Mouse (Mus musculus) forebrain, postnatal 0 days (tissue): ENCODE data around the gene Rdh16f1. TPM values are rescaled to one million over a fixed set of nuclear protein-coding genes. Genes with fewer than 3 reads are reported as not detected.
A peak's percentile ranks its signal among the peaks of the same experiment; 100 is the strongest.
"Not testable (repeated sequence)": the region's sequence is repeated elsewhere in the genome, so short reads cannot be mapped to it uniquely, and the experiment has no call there.

ENCODE experiments used
- ATAC-seq: fragments of 200-750 bp; cut with Nextera tagmentation; 2 replicates; pipeline ENCODE4 v1.8.0; 2017; ENCODE audit warnings: mild to moderate bottlenecking, moderate library complexity
- DNase-seq: peaks from one replicate; pipeline ENCODE4 v3.0.0-alpha.2; 2015
- H3K27ac ChIP-seq: fragments of 300-500 bp; sonication (generic); 2 replicates; pipeline ENCODE4 v1.5.1; 2014; ENCODE audit warnings: low read depth, mild to moderate bottlenecking, antibody characterized with exemption, low read length, moderate library complexity, mixed read lengths
- H3K27me3 ChIP-seq: fragments of 300-500 bp; sonication (generic); 2 replicates; pipeline ENCODE4 v1.6.1; 2014; ENCODE audit warnings: mild to moderate bottlenecking, low read length, mixed read lengths; ENCODE audit not compliant: insufficient read depth
- H3K36me3 ChIP-seq: fragments of 300-500 bp; sonication (generic); 2 replicates; pipeline ENCODE4 v1.6.1; 2014; ENCODE audit warnings: mild to moderate bottlenecking, moderate library complexity; ENCODE audit not compliant: insufficient read depth
- H3K4me1 ChIP-seq: fragments of 300-500 bp; sonication (generic); 2 replicates; pipeline ENCODE4 v1.6.1; 2014; ENCODE audit warnings: antibody characterized with exemption; ENCODE audit not compliant: insufficient read depth
- H3K4me2 ChIP-seq: fragments of 300-500 bp; sonication (generic); 2 replicates; pipeline ENCODE4 v1.6.1; 2014; ENCODE audit warnings: low read depth, mild to moderate bottlenecking, moderate library complexity
- H3K4me3 ChIP-seq: fragments of 300-500 bp; sonication (generic); 2 replicates; pipeline ENCODE4 v1.5.1; 2014; ENCODE audit warnings: low read depth, low read length, mixed read lengths
- H3K9ac ChIP-seq: fragments of 300-500 bp; sonication (generic); 2 replicates; pipeline ENCODE4 v1.6.1; 2014; ENCODE audit warnings: mild to moderate bottlenecking
- H3K9me3 ChIP-seq: fragments of 300-500 bp; sonication (generic); 2 replicates; pipeline ENCODE4 v1.6.1; 2016; ENCODE audit warnings: low read length
- CTCF ChIP-seq: sonication (generic); IDR thresholded peaks from 2 replicates; pipeline ENCODE4 v1.5.1; 2016; ENCODE audit warnings: antibody characterized with exemption, control low read depth, low read depth
- WGBS: fragments of 180-500 bp; shearing (Covaris S2); extraction: QIAGEN DNeasy Blood & Tissue Kit; methylation state at CpG from one replicate; pipeline ENCODE4 v1.1.7; 2014; 5-methylcytosine and 5-hydroxymethylcytosine counted together
- polyA plus RNA-seq: library from polyadenylated mRNA; unstranded; fragments of >200 nt; fragmentation: Nextera tagmentation; extraction: Ambion mirVana; gene quantifications from 2 replicates; pipeline ENCODE4 v1.2.1, GENCODE M21; 2015
- total RNA-seq: library from RNA; depleted of rRNA; stranded (reverse); fragments of >200 nt; gene quantifications from 2 replicates; pipeline ENCODE4 v1.2.3, GENCODE M21; 2014

The Rdh16f1 gene
- total and polyA plus RNA-seq, 2 experiments from 2014 or later: not detected

DNA sequence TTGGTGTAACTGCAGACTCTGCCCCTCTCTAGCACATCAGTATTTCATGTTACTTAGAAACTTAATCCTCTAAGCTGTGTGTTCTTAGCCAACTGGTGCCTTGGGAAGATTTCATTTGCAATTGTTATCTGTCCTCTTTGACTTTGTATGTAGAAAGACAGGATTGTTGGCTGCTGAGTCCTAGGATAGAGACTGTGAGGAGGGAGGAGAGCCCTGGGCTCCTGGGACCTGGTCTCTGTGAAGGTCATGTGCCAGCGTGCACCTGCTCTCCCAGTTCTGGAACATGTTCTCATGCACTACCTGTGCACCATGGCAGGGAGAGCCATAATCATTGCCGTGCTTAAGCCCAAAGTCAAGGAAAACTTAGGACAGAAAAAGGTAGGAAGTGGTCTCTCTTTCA is 42.0 kb downstream of the Rdh16f1 start:
- 90% methylated on average over 2 of the region's 2 CpGs for WGBS
- Histone ChIP-seq H3K9ac (no peak overlapping the region), H3K9me3 (no peaks in the 10 kb centered on the region), H3K27ac (no peak overlapping the region), H3K4me2 (no peak overlapping the region), H3K4me3 (no peak overlapping the region), H3K36me3 (no peaks in the 10 kb centered on the region), H3K27me3 (no peaks in the 10 kb centered on the region), H3K4me1 (no peaks in the 10 kb centered on the region)
- ATAC-seq: no peak
- TF ChIP-seq CTCF: no peak
- DNase-seq: no peak

DNA sequence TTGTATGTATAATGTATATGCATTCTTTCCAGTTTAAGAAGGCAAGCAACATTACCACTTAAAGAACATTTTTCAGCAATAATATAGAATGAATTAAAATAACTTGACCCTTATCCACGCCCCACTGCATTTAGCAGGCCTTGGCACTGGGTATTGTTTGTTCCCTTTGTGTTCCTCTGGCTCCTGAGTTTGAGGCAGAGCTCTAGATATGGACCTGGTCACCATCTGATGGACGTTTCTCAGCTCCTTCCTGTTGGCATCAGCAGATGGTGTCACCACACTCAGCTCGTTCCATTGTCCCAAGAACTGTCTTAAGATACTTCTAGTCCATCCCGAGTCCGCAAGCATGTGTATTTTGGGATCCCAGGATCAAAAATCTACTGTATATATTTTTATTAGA is 42.6 kb downstream of the Rdh16f1 start:
- 78% methylated on average over 5 of the region's 5 CpGs for WGBS
- Histone ChIP-seq H3K27me3 (no peaks in the 10 kb centered on the region), H3K4me3 (no peak overlapping the region), H3K36me3 (no peaks in the 10 kb centered on the region), H3K27ac (no peak overlapping the region), H3K4me2 (no peak overlapping the region), H3K9ac (no peak overlapping the region), H3K9me3 (no peaks in the 10 kb centered on the region), H3K4me1 (no peaks in the 10 kb centered on the region)
- ATAC-seq: no peak
- no peak for TF ChIP-seq CTCF
- DNase-seq: no peak

- Histone ChIP-seq H3K27ac (no peak overlapping the region), H3K27me3 (no peaks in the 10 kb centered on the region), H3K4me3 (no peak overlapping the region), H3K9me3 (no peaks in the 10 kb centered on the region), H3K9ac (no peak overlapping the region), H3K4me2 (no peak overlapping the region), H3K36me3 (no peaks in the 10 kb centered on the region), H3K4me1 (no peaks in the 10 kb centered on the region)
- ATAC-seq: no peak
- WGBS: 66% methylated on average over 7 of the region's 7 CpGs
- TF ChIP-seq CTCF: no peak
- no peak for DNase-seq
Observed at GRCm38 (mm10) chr10:127804416-127804815, 44.8 kb downstream of the Rdh16f1 start.

DNA sequence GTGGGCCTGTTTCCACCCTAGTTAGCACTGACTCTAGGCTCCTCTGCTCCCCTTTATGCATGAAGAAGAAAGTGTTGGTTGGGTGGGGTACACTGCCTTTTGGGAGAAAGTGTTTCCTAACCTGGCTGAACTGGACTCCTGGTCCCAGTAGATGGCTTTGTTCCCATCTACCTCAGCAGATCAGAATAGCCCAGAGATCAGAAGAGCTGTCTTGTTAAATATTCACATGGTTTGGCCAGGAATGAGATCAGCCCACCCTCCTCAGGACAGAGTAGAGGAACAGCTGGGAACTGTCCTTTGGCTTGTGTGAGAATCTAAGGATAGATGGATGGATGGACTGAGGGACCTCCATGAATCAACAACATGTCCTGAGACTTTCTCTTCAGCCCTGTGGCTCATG is 56.3 kb downstream of the Rdh16f1 start:
- Histone ChIP-seq H3K27me3 (no peaks in the 10 kb centered on the region), H3K9me3 (no peaks in the 10 kb centered on the region), H3K36me3 (no peaks in the 10 kb centered on the region), H3K4me2 (no peak overlapping the region), H3K4me3 (no peak overlapping the region), H3K9ac (no peak overlapping the region), H3K27ac (no peak overlapping the region), H3K4me1 (no peaks in the 10 kb centered on the region)
- no peak for TF ChIP-seq CTCF
- DNase-seq (no peak), ATAC-seq (no peak)

- not testable (repeated sequence) for DNase-seq, ATAC-seq, H3K4me3 ChIP-seq, H3K36me3 ChIP-seq, H3K9ac ChIP-seq, H3K27ac ChIP-seq, H3K9me3 ChIP-seq, H3K27me3 ChIP-seq, H3K4me2 ChIP-seq, H3K4me1 ChIP-seq
- 84% methylated on average over 4 of the region's 4 CpGs for WGBS
Observed at GRCm38 (mm10) chr10:127817268-127817910, 57.8 kb downstream of the Rdh16f1 start.

DNA sequence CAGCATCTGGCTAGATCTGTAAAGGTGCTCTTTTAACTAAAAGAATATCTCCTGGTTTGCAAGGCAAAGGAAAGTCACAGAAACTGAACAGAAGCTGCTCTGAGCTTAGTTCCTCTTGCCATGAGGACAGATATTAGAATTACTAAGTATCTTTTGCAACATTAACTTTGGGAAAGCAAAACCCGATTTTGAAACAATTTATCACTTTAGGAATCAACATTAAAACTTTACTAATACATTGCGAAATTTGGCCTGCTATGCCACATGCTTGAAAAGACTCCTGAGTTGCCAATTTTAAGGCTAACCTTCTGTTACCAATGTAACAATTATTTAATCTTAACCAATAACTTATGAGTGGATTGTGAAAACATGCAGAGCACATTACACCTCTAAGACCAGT is 62.2 kb downstream of the Rdh16f1 start:
- H3K27ac ChIP-seq, H3K4me1 ChIP-seq, H3K4me3 ChIP-seq, H3K36me3 ChIP-seq, DNase-seq, H3K9me3 ChIP-seq, H3K4me2 ChIP-seq, H3K27me3 ChIP-seq, ATAC-seq, H3K9ac ChIP-seq: not testable (repeated sequence)
- WGBS: 86% methylated on average over 2 of the region's 2 CpGs

DNA sequence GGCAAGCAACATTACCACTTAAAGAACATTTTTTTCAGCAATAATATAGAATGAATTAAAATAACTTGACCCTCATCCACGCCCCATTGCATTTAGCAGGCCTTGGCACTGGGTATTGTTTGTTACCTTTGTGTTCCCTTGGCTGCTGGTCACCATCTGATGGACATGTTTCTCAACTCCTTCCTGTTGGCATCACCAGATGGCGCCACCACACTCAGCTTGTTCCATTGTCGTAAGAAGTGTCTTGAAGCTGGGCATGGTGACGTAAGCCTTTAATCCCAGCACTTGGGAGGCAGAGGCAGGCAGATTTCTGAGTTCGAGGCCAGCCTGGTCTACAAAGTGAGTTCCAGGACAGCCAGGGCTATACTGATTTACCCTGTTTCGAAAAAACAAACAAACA is 65.8 kb downstream of the Rdh16f1 start:
- TF ChIP-seq CTCF: peak; percentile 38
- no peak overlapping the region for H3K9ac ChIP-seq
- no peak overlapping the region for H3K4me3 ChIP-seq
- no peak overlapping the region for H3K27ac ChIP-seq
- no peaks in the 10 kb centered on the region for H3K9me3 ChIP-seq
- DNase-seq: no peak
- H3K27me3 ChIP-seq: no peaks in the 10 kb centered on the region
- no peak for ATAC-seq
- WGBS: 76% methylated on average over 6 of the region's 6 CpGs
- no peak overlapping the region for H3K4me2 ChIP-seq
- no peaks in the 10 kb centered on the region for H3K36me3 ChIP-seq
- H3K4me1 ChIP-seq: no peaks in the 10 kb centered on the region

DNA sequence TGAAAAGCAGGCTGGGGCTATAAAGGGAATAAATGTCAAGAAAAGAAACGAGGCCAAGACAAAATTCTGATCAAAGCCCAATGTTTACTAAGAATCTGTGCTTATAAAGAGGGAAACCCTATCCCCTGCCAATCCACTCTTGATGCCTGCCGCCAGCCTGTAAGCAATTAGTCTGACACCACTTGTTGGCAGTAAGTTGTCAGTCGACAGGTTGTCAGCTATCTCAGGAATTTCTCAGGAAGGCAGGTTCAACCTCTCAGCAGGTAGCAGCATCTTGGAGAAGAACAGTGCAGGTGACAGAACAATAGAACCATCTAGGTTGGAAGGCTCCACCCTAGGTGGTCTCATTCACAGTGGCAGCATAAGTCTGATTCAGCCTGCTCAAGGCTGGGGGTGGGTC is 69.5 kb downstream of the Rdh16f1 start:
- no peaks in the 10 kb centered on the region for H3K4me1 ChIP-seq
- WGBS: 50% methylated on average over 3 of the region's 3 CpGs
- no peaks in the 10 kb centered on the region for H3K9me3 ChIP-seq
- no peak for TF ChIP-seq CTCF
- H3K4me2 ChIP-seq: no peak overlapping the region
- no peaks in the 10 kb centered on the region for H3K27me3 ChIP-seq
- ATAC-seq: peak; percentile 65
- no peaks in the 10 kb centered on the region for H3K36me3 ChIP-seq
- DNase-seq: peak; percentile 52
- H3K27ac ChIP-seq: no peak overlapping the region
- H3K9ac ChIP-seq: no peak overlapping the region
- no peak overlapping the region for H3K4me3 ChIP-seq

GRCm38 (mm10) chr10:127834186-127834585 is 74.6 kb downstream of the Rdh16f1 start:
- DNase-seq, H3K27ac ChIP-seq, H3K27me3 ChIP-seq, H3K4me2 ChIP-seq, ATAC-seq, H3K36me3 ChIP-seq, H3K9me3 ChIP-seq, H3K4me1 ChIP-seq, H3K4me3 ChIP-seq, H3K9ac ChIP-seq: not testable (repeated sequence)
- WGBS: 95% methylated on average over 1 of the region's 1 CpGs
